Comparison of ENCODE assay signal across 16 mouse cellular contexts in genomic region chr15:80812840-80813239, GRCm38 (mm10).
A peak's percentile ranks its signal among the peaks of the same experiment; 100 is the strongest.
DNase-seq lines count a peak whose midpoint lies in the region; ATAC-seq and TF ChIP-seq lines count a peak whose summit lies in the region.
"Had no signal": no experiment of that assay in that cellular context is flagged by ENCODE, and none has a peak within 500 bp of the region (broad histone marks: within the 10 kb centered on the region; RNA-seq: fewer than 3 reads in every experiment).

No protein-coding gene starts in this region.

- H3K27me3 ChIP-seq in liver, adult 2 months (ENCODE audit: control insufficient read depth, insufficient read depth, low read length) = no peaks in the 10 kb centered on the region
- no peaks in the 10 kb centered on the region for H3K27me3 ChIP-seq in liver, embryonic 11.5 days (replicated peaks; ENCODE audit: control insufficient read depth, insufficient read depth, low read length)
- no peaks in the 10 kb centered on the region for H3K27me3 ChIP-seq in MEL (ENCODE audit: control insufficient read depth in 1 of 2, insufficient read depth in 2 of 2, low read length in 2 of 2)
- no peaks in the 10 kb centered on the region for H3K27me3 ChIP-seq in liver, postnatal 0 days (ENCODE audit: insufficient read depth, low read length)
- H3K27me3 ChIP-seq in splenic B cell, adult 2 months (ENCODE audit: control insufficient read depth, insufficient read depth, low read length, poor library complexity, severe bottlenecking) = no peaks in the 10 kb centered on the region
- no peaks in the 10 kb centered on the region for H3K27me3 ChIP-seq in hindbrain, embryonic 14.5 days (ENCODE audit: control insufficient read depth, insufficient read depth, low read length)
- H3K27me3 ChIP-seq: embryonic facial prominence, embryonic 15.5 days; limb, embryonic 12.5 days had no signal

- no peak for ATAC-seq in liver, embryonic 11.5 days (replicated peaks; ENCODE audit: low FRiP score)
- no peak for ATAC-seq in liver, postnatal 0 days
- no peak for ATAC-seq in hindbrain, embryonic 14.5 days (ENCODE audit: low FRiP score)
- ATAC-seq: forebrain, embryonic 16.5 days; inflammation-experienced regulatory T-cells, adult 6 months had no signal

- TF ChIP-seq RAD21 in MEL (IDR thresholded peaks at IDR 0.05; ENCODE audit: low read depth, low read length) = no peak; the same call in 1 of the 2 replicates

- TF ChIP-seq CTCF in liver, adult 2 months (IDR thresholded peaks at IDR 0.05; ENCODE audit: low read depth, low read length) = no peak
- peak in 2 of 3 experiments; percentile 15 to 19; a peak in 2 of 6 replicates for TF ChIP-seq CTCF in MEL (IDR thresholded peaks at IDR 0.05 in 2 of 3, conservative IDR thresholded peaks at IDR 0.05 in 1 of 3; ENCODE audit: control insufficient read depth in 1 of 3, insufficient read depth in 1 of 3, low read depth in 2 of 3, low read length in 3 of 3, poor library complexity in 1 of 3, severe bottlenecking in 1 of 3)
- peak; percentile 24 for TF ChIP-seq CTCF in liver, postnatal 0 days (IDR thresholded peaks at IDR 0.05; ENCODE audit: low read depth)

- 39% methylated on average over 4 of the region's 4 CpGs for WGBS in liver, adult 2 months
- 58% methylated on average over 4 of the region's 4 CpGs for WGBS in liver, embryonic 11.5 days
- WGBS in liver, postnatal 0 days (ENCODE audit: insufficient replicate concordance) = 34% methylated on average over 4 of the region's 4 CpGs
- WGBS in hindbrain, embryonic 14.5 days = 94% methylated on average over 4 of the region's 4 CpGs

- peak; percentile 18 for DNase-seq in liver, adult 2 months (ENCODE audit: extremely low read depth, low read depth, low spot score)
- DNase-seq in liver, embryonic 11.5 days (ENCODE audit: low spot score) = no peak
- DNase-seq in MEL (ENCODE audit: low read depth, low spot score) = peak; percentile 91
- peak; percentile 40 for DNase-seq in liver, postnatal 0 days
- peak; percentile 37 for DNase-seq in splenic B cell, adult 2 months (ENCODE audit: low read depth, low spot score)
- DNase-seq in frontal cortex, adult 2 months (ENCODE audit: extremely low spot score in 1 of 2, low spot score in 1 of 2) = no peak
- no peak for DNase-seq in hindbrain, embryonic 14.5 days (ENCODE audit: low spot score)
- DNase-seq: heart, postnatal 14 days; kidney, postnatal 25 days; layer of hippocampus, postnatal 36 days; right cerebral cortex, postnatal 4 days had no signal

- no peak overlapping the region for H3K4me3 ChIP-seq in liver, adult 2 months (ENCODE audit: insufficient read depth, low read depth, low read length)
- H3K4me3 ChIP-seq in liver, embryonic 11.5 days (ENCODE audit: low read depth, low read length) = no peak overlapping the region
- no peak overlapping the region for H3K4me3 ChIP-seq in MEL (ENCODE audit: control insufficient read depth in 1 of 2, insufficient read depth in 1 of 2, low read depth in 2 of 2, low read length in 2 of 2)
- no peak overlapping the region for H3K4me3 ChIP-seq in liver, postnatal 0 days (ENCODE audit: low read depth, low read length)
- no peak overlapping the region for H3K4me3 ChIP-seq in hindbrain, embryonic 14.5 days (replicated peaks; ENCODE audit: low read length)
- H3K4me3 ChIP-seq: embryonic facial prominence, embryonic 15.5 days; limb, embryonic 12.5 days had no signal

- H3K9ac ChIP-seq in liver, adult 2 months (ENCODE audit: low read depth, low read length) = no peak overlapping the region
- no peak overlapping the region for H3K9ac ChIP-seq in liver, embryonic 11.5 days (ENCODE audit: low read depth, low read length)
- H3K9ac ChIP-seq in MEL (ENCODE audit: control insufficient read depth, low read depth, low read length, poor library complexity, severe bottlenecking) = no peak overlapping the region
- H3K9ac ChIP-seq in liver, postnatal 0 days (replicated peaks) = no peak overlapping the region
- no peak overlapping the region for H3K9ac ChIP-seq in hindbrain, embryonic 14.5 days
- H3K9ac ChIP-seq: embryonic facial prominence, embryonic 15.5 days; limb, embryonic 12.5 days had no signal

- no peak for TF ChIP-seq POLR2A in liver, adult 2 months (IDR thresholded peaks at IDR 0.05; ENCODE audit: extremely low read depth, insufficient read depth, low read length)
- no peak for TF ChIP-seq POLR2A in MEL (IDR thresholded peaks at IDR 0.05; ENCODE audit: control insufficient read depth in 1 of 2, insufficient read depth in 1 of 2, low read depth in 1 of 2, low read length in 2 of 2, poor library complexity in 1 of 2)

- peak; percentile 52 to 77 for TF ChIP-seq EP300 in MEL (IDR thresholded peaks at IDR 0.05; ENCODE audit: low read depth in 1 of 2, low read length in 2 of 2)
- no peak for TF ChIP-seq EP300 in liver, postnatal 0 days (IDR thresholded peaks at IDR 0.05; ENCODE audit: low read depth)

- H3K4me2 ChIP-seq in liver, embryonic 11.5 days = no peak overlapping the region
- no peak overlapping the region for H3K4me2 ChIP-seq in liver, postnatal 0 days (ENCODE audit: low read depth, low read length)
- no peak overlapping the region for H3K4me2 ChIP-seq in hindbrain, embryonic 14.5 days (replicated peaks)
- H3K4me2 ChIP-seq: embryonic facial prominence, embryonic 15.5 days; limb, embryonic 12.5 days had no signal

- H3K36me3 ChIP-seq in liver, adult 2 months (ENCODE audit: control insufficient read depth, insufficient read depth, low read length) = no peaks in the 10 kb centered on the region
- H3K36me3 ChIP-seq in liver, embryonic 11.5 days (ENCODE audit: control insufficient read depth, insufficient read depth, low read length) = no peaks in the 10 kb centered on the region
- peaks cover 0 to 52% of the 10 kb centered on the region in 2 experiments; a peak in 2 of 4 replicates for H3K36me3 ChIP-seq in MEL (ENCODE audit: control insufficient read depth in 1 of 2, insufficient read depth in 2 of 2, low read length in 2 of 2)
- H3K36me3 ChIP-seq in liver, postnatal 0 days (replicated peaks; ENCODE audit: insufficient read depth, low read length) = no peaks in the 10 kb centered on the region; the same call in 1 of the 2 replicates
- no peaks in the 10 kb centered on the region; the same call in 1 of the 2 replicates for H3K36me3 ChIP-seq in splenic B cell, adult 2 months (ENCODE audit: control insufficient read depth, insufficient read depth, low read length, poor library complexity, severe bottlenecking)
- H3K36me3 ChIP-seq in hindbrain, embryonic 14.5 days (replicated peaks; ENCODE audit: control insufficient read depth, insufficient read depth) = no peaks in the 10 kb centered on the region
- H3K36me3 ChIP-seq: embryonic facial prominence, embryonic 15.5 days had no signal

- H3K4me1 ChIP-seq in liver, adult 2 months (ENCODE audit: control insufficient read depth, insufficient read depth, low read length) = peaks cover 2% of the 10 kb centered on the region; the same call in 1 of the 2 replicates
- H3K4me1 ChIP-seq in liver, embryonic 11.5 days (replicated peaks; ENCODE audit: control insufficient read depth, insufficient read depth, low read length) = peaks cover 44% of the 10 kb centered on the region
- H3K4me1 ChIP-seq in MEL (ENCODE audit: control insufficient read depth in 1 of 2, insufficient read depth in 2 of 2, low read length in 2 of 2) = peaks cover 30 to 45% of the 10 kb centered on the region in 2 experiments
- H3K4me1 ChIP-seq in liver, postnatal 0 days (ENCODE audit: insufficient read depth) = peaks cover 37% of the 10 kb centered on the region
- H3K4me1 ChIP-seq in hindbrain, embryonic 14.5 days (replicated peaks; ENCODE audit: control insufficient read depth, insufficient read depth, low read length) = 0 out of 2 replicates have a peak, but pooled peaks cover under 1% of the 10 kb centered on the region

- no peaks in the 10 kb centered on the region for H3K9me3 ChIP-seq in liver, embryonic 11.5 days (ENCODE audit: control insufficient read depth, low read length)
- H3K9me3 ChIP-seq in MEL (replicated peaks; ENCODE audit: insufficient read depth, low read length) = no peaks in the 10 kb centered on the region
- no peaks in the 10 kb centered on the region for H3K9me3 ChIP-seq in liver, postnatal 0 days (ENCODE audit: low read length)
- no peaks in the 10 kb centered on the region for H3K9me3 ChIP-seq in hindbrain, embryonic 14.5 days (ENCODE audit: control insufficient read depth, low read length)
- H3K9me3 ChIP-seq: embryonic facial prominence, embryonic 15.5 days; limb, embryonic 12.5 days had no signal

- peaks cover 51% of the 10 kb centered on the region for H3K79me2 ChIP-seq in liver, adult 2 months (ENCODE audit: control insufficient read depth, insufficient read depth, low read length)
- peaks cover 42% of the 10 kb centered on the region for H3K79me2 ChIP-seq in MEL (ENCODE audit: control insufficient read depth, insufficient read depth, low read length, poor library complexity)

- no peak overlapping the region for H3K27ac ChIP-seq in liver, adult 2 months (replicated peaks; ENCODE audit: insufficient read depth, low read depth, low read length)
- no peak overlapping the region for H3K27ac ChIP-seq in liver, embryonic 11.5 days (ENCODE audit: low read depth, low read length)
- no peak overlapping the region; the same call in 1 of the 2 replicates for H3K27ac ChIP-seq in MEL (ENCODE audit: control insufficient read depth, low read depth, low read length)
- no peak overlapping the region for H3K27ac ChIP-seq in liver, postnatal 0 days (ENCODE audit: low read depth)
- no peak overlapping the region for H3K27ac ChIP-seq in hindbrain, embryonic 14.5 days
- H3K27ac ChIP-seq: embryonic facial prominence, embryonic 15.5 days; limb, embryonic 12.5 days; macrophage had no signal

TF ChIP-seq in MEL, 35 proteins besides CTCF, POLR2A, EP300 and RAD21 (continues in another document):
- no peak for TF ChIP-seq USF2 (IDR thresholded peaks at IDR 0.05; ENCODE audit: borderline replicate concordance in 1 of 2, insufficient read depth in 1 of 2, low read depth in 1 of 2, low read length in 2 of 2)
- no peak for TF ChIP-seq ZKSCAN1 (IDR thresholded peaks at IDR 0.05; ENCODE audit: low read depth, low read length)
- TF ChIP-seq MAZ (IDR thresholded peaks at IDR 0.05; ENCODE audit: low read depth, low read length) = no peak
- TF ChIP-seq MAX (IDR thresholded peaks at IDR 0.05; ENCODE audit: low read length) = peak; percentile 77
- 0 out of 2 replicates have a peak, but pooled peaks have one; percentile 59 for TF ChIP-seq E2F4 (IDR thresholded peaks at IDR 0.05; ENCODE audit: borderline replicate concordance, low read depth, low read length)
- 0 out of 2 replicates have a peak, but pooled peaks have one; percentile 35 for TF ChIP-seq CHD1 (IDR thresholded peaks at IDR 0.05; ENCODE audit: low read depth, low read length)
- peak; percentile 64 for TF ChIP-seq TCF12 (IDR thresholded peaks at IDR 0.05; ENCODE audit: low read depth, low read length)
- no peak for TF ChIP-seq USF1 (IDR thresholded peaks at IDR 0.05; ENCODE audit: low read depth, low read length)
- peak; percentile 36; the same call in 1 of the 2 replicates for TF ChIP-seq HCFC1 (IDR thresholded peaks at IDR 0.05; ENCODE audit: low read depth, low read length)
- no peak for TF ChIP-seq POLR2AphosphoS5 (IDR thresholded peaks at IDR 0.05; ENCODE audit: borderline replicate concordance, low read depth, low read length)
- TF ChIP-seq MYC (IDR thresholded peaks at IDR 0.05; ENCODE audit: low read depth, low read length) = peak; percentile 77
- TF ChIP-seq GATA1 (IDR thresholded peaks at IDR 0.05; ENCODE audit: low read depth, low read length) = peak; percentile 72

Comparison
In these comparisons a context has a peak if more than half of its experiments do, and no peak if none do; other contexts are left out.
1. DNase-seq: peak in liver, adult 2 months (single experiment), MEL (single experiment), liver, postnatal 0 days (single experiment) and splenic B cell, adult 2 months (single experiment); none in liver, embryonic 11.5 days (single experiment), frontal cortex, adult 2 months (0 of 2) and hindbrain, embryonic 14.5 days (single experiment).